Mouse (Mus musculus) heart, postnatal 4 days (tissue): Measurements from ENCODE around the gene Magi2. TPM values are rescaled to one million over a fixed set of nuclear protein-coding genes. Genes with fewer than 3 reads are reported as not detected.

Experiments used
- DNase-seq: peaks from one replicate; pipeline ENCODE4 v3.0.0; 2021
- total RNA-seq, 2 experiments: library from RNA; stranded (reverse); gene quantifications; 2 replicates each; pipeline ENCODE4 v1.2.3; 2021

Magi2 gene
- total RNA-seq, 2 experiments from 2014 or later = 2.0 to 3.8 TPM

DNA sequence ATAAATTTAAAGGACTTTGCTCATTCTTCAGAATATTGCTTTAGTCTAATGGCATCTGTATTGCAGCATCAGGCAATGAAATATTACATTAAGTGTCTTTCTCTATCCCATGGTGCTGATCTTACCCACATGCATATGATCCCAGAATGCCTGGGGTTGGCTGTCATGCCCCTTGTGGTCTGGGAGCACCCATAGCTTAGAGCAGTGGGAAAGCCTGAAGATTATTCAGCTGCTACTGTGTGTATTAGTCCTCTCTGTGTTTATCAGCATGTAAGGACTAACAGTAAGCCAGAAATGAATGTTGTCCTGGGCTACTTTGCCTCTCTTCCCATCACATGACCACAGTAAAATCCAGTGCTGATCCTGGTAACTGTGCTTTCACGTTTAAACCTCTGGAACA, 1380.7 kb downstream of the Magi2 start:
- DNase-seq = no peak

- no peak for DNase-seq
Observed at GRCm38 (mm10) chr5:20609206-20609935, 1382.5 kb downstream of the Magi2 start.

- DNase-seq = no peak
Observed at GRCm38 (mm10) chr5:20610640-20611039, 1383.8 kb downstream of the Magi2 start.

GRCm38 (mm10) chr5:20612616-20613015, 1385.8 kb downstream of the Magi2 start:
- no peak for DNase-seq

DNA sequence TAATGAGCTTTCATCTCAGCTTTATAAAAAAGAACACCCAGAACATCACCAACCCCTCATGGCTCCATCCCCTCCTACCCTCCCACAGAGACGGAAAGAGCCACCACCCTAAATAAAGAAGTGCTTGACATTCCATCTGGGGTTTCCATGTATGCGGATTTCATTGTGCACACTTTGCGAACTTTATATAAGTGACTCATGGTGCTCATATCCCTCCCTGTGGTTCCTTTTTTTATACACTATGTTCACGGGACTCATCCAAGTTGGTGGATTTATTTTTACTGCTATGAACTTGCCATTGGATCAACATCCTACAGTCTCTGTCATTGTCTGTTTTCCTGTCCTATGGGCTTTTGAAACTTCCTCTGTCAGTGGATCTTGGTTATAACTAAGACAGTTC, 1388.1 kb downstream of the Magi2 start:
- DNase-seq = no peak

DNA sequence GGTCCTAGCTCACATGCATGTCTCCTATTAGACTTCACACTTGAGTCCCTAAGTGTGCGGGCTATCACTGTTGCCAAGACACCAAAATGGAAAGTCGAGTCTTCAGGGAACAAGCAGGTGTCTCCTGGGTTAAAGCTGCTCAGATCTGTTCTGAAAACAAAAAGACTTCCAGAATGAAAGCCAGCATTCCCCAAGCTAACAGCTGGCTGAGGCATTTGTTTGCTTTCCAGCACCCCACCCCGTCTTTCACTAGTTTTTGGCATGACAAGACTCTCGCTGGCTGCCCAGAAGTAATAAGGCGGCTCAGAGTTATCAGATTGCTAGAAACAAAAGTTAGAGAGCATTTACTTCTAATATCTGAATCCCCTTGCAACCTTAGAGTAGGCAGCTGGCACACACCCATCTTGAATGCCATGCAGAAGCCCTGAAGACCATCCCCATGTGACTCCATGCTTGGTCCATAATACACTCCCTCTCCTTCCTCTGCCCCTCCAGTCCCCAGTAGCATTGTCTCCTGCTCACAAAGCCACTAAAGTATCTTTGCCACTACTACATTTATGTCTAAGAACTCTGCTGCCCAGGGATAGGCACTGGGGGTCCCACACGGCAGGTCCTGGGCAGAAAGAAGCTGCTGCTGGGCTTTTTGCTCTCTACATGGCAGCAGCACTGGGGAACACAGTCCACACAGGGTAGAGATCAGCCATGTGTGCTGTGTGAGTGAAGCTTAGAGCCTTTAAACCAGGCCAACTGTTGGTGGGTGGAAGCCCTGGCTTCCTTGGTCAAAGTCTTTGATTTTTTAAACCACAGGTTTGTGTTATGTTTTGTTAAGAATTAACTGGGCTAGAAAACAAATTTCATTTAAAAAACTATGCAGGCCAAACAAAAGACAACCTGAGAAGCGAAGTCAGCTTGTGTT, 1394.0 kb downstream of the Magi2 start:
- DNase-seq = no peak

DNA sequence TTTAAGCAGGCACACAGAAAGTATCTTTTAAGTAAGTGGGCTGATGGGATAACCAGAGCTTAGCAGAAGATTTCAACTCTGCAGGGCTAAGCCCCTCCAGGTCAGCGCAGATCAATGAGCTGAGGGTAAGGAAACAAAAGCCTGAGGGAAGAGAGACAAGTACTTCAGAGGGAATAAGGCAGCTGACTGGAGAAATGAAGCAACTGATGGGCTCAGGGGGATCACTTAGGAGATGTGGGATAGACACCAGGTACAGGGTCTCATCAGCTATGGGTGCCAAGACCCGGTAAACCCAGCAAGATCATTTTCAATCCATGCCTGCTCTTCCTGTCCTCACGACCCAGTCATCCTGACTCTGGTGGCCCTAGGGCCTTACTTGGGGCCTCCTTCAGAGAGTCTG, 1395.6 kb downstream of the Magi2 start:
- no peak for DNase-seq

GRCm38 (mm10) chr5:20622837-20623573, 1396.2 kb downstream of the Magi2 start:
- no peak for DNase-seq

- no peak for DNase-seq
Observed at GRCm38 (mm10) chr5:20625117-20625516, 1398.3 kb downstream of the Magi2 start.

DNA sequence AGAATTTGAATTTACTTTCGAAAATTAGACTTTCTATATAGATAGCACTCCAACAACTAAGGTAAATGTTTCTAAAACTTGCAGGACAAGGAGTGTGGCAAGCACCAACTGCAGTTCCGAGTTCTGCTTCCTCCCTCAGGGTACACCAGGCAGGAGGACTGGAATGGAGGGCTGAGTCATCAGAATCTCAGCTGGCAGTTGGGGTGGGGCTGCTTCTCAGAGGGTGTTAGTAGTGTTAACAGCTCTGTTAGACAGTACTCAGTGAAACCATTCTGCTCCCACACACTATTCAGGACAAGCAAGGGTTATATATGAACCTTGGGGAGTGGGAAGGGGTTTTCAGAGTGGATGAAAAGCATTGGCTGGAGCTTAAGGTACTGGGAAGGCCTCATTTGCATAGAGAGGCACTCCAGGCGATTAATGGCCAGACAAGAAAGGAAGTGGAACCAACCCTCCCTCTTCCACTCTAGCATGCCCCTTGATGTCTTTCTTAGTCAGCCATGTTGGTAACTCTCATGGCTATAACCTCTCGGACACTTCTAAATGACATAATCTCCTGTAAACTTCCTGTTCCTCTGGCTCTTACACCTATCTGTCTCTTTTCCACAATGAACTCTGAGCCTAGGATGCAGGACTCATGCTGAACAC, 1402.2 kb downstream of the Magi2 start:
- no peak for DNase-seq

- DNase-seq = no peak
Observed at GRCm38 (mm10) chr5:20634046-20634769, 1407.4 kb downstream of the Magi2 start.

DNA sequence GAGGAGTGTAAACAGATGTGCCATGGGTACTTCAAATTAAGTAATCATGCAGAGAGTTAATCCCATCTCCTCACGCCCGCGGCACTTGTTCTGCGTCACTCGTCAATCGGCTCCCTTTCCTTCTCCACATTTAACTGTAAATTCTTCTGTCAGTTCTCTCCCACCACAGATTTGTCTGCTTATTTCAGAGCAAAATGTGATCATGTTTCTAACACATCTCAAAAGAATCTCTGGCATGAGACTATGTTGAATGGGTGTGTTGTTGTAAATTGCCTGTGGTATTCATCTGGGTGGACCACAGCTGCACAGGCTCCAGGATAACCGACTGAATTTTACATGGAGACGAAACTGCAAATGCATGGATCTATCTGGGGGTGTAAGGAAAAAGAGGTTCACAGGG, 1408.0 kb downstream of the Magi2 start:
- DNase-seq = no peak

GRCm38 (mm10) chr5:20637300-20637989, 1410.6 kb downstream of the Magi2 start:
- peak; percentile 33 for DNase-seq

- no peak for DNase-seq
Observed at GRCm38 (mm10) chr5:20642196-20642595, 1415.4 kb downstream of the Magi2 start.

DNA sequence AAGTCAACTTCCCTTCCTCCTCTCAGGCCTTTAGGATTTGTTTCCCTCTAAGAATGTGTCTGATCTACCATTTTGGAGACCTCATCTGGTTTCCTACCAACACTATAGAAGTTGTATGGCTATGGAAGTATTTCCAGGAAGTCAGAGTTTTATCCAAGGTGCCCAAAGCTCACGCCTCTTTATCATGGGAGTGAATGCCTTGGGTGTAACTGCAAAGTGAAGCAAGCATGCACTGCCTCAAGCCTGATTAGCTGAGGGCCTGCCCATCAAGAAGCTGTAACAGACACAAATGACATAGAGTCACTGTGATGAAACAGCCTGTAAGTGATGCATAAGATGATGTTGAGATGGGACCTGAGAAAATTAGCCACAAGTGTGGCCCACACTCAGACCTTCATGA, 1416.9 kb downstream of the Magi2 start:
- no peak for DNase-seq

DNA sequence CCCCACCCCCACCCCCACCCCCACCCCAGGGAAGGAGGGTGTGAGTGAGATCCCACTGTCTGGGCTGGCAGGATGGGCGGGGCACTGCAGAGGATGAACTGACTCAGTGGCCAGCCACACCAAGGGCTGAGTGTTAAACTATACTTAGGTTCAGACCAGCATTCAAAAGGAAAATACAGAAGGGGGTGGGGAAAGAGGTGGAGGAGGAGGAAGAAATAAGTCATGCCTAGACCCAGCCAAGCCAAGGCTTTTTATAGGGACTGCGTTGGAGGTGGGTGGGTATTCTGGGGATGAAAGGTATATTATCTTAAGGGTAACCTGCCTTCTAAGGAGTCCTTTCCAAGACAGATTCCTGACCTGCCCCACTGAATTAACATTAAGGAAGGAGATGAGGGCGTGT, 1420.1 kb downstream of the Magi2 start:
- no peak for DNase-seq

GRCm38 (mm10) chr5:20653425-20654185, 1426.8 kb downstream of the Magi2 start:
- no peak for DNase-seq

- no peak for DNase-seq
Observed at GRCm38 (mm10) chr5:20654766-20655472, 1428.1 kb downstream of the Magi2 start.

DNA sequence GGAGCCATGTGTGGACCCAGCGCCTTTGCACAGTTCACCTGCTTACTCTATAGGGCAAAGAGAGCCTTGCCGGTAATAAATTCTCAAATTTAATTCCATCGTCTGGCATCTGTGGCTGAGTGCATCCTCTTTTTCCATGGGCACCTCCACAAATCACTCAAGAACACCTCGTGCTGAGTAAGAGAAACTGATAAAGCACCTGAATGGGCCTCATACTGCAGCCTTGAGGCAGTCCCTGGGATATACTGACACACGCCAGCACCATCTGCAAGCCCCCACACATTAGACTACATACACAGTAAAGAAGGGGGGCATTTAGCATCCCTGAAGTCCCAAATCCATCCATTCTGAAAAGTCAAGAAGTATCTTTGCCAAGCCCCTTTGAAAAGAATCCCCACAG, 1430.2 kb downstream of the Magi2 start:
- DNase-seq = no peak

DNA sequence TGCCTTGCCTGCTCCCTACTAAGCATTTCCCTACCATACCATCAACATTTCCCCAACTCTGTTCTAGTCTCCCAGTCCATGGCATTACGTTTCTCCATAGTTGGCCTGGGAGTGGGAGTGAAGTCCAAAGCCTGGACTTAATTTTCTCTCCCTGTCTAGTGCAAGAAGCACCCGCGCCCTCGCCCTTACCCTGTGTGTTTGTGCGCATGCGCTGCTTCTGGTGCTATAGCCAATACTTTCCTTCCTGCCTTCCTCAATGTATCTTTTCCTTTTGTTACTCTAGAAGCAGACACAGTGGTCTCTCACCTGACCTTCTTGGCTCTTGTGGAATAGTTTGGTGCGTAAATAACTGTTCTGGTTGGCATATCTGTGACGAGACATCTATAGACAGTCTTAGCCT, 1440.8 kb downstream of the Magi2 start:
- DNase-seq = no peak
